Mouse (Mus musculus) testis, adult 2 months (tissue): ENCODE measurements at regions not wholly inside any gene's neighbourhood (a gene's known extent, or its start where the extent isn't known, plus 50 kb on each side); places are given as distances from the start of the nearest gene placed in this dataset.

Experiments used
- CTCF ChIP-seq: fragments of 200-500 bp; IDR thresholded peaks from 2 replicates; pipeline ENCODE4 v1.5.1; 2012; ENCODE audit warnings: low read depth, mild to moderate bottlenecking, inconsistent platforms, low read length, moderate library complexity; ENCODE audit not compliant: control insufficient read depth, insufficient read depth, insufficient replicate concordance
- POLR2A ChIP-seq: fragments of 200-500 bp; IDR thresholded peaks from 2 replicates; pipeline ENCODE4 v1.6.1; 2012; ENCODE audit warnings: low read depth, mild to moderate bottlenecking, inconsistent platforms, low read length, moderate library complexity; ENCODE audit not compliant: control insufficient read depth

- TF ChIP-seq CTCF = no peak
- no peak for TF ChIP-seq POLR2A
Observed at GRCm38 (mm10) chr5:133889841-133890240, 209.7 kb upstream of the Castor2 start.
